Mouse (Mus musculus): ENCODE data around the gene Lrrc4c. TPM values are rescaled to one million over a fixed set of nuclear protein-coding genes. Genes with fewer than 3 reads are reported as not detected.

Gene Lrrc4c
- polyA plus RNA-seq, 1 experiment, result 0.06 TPM

GRCm38 (mm10) chr2:96318556-96318955 is 587 bp downstream of the Lrrc4c start:
- no peak overlapping the region for H3K4me3 ChIP-seq (ENCODE audit: control insufficient read depth, low read depth, low read length)
- H3K4me1 ChIP-seq (ENCODE audit: control insufficient read depth, insufficient read depth, low read length), result no peaks in the 10 kb centered on the region
- no peaks in the 10 kb centered on the region for H3K27me3 ChIP-seq (ENCODE audit: control insufficient read depth, insufficient read depth, low read length)
- no peak for TF ChIP-seq POLR2A (IDR thresholded peaks at IDR 0.05; ENCODE audit: control insufficient read depth, low read depth, low read length)
- no peak for TF ChIP-seq CTCF (IDR thresholded peaks at IDR 0.05; ENCODE audit: control insufficient read depth, insufficient read depth, insufficient replicate concordance, low read depth, low read length)
- no peak overlapping the region for H3K27ac ChIP-seq (ENCODE audit: control insufficient read depth, insufficient read depth, low read depth, low read length)
- no peaks in the 10 kb centered on the region for H3K36me3 ChIP-seq (ENCODE audit: control insufficient read depth, insufficient read depth, low read length)

- TF ChIP-seq CTCF (IDR thresholded peaks at IDR 0.05; ENCODE audit: control insufficient read depth, insufficient read depth, insufficient replicate concordance, low read depth, low read length), result no peak
- no peaks in the 10 kb centered on the region for H3K4me1 ChIP-seq (ENCODE audit: control insufficient read depth, insufficient read depth, low read length)
- H3K4me3 ChIP-seq (ENCODE audit: control insufficient read depth, low read depth, low read length), result no peak overlapping the region
- no peaks in the 10 kb centered on the region for H3K36me3 ChIP-seq (ENCODE audit: control insufficient read depth, insufficient read depth, low read length)
- H3K27ac ChIP-seq (ENCODE audit: control insufficient read depth, insufficient read depth, low read depth, low read length), result no peak overlapping the region
- H3K27me3 ChIP-seq (ENCODE audit: control insufficient read depth, insufficient read depth, low read length), result no peaks in the 10 kb centered on the region
These were observed 1.2 kb downstream of the Lrrc4c start for GRCm38 (mm10) chr2:96319201-96319600.

GRCm38 (mm10) chr2:96319649-96320048 is 1.7 kb downstream of the Lrrc4c start:
- H3K36me3 ChIP-seq (ENCODE audit: control insufficient read depth, insufficient read depth, low read length), result no peaks in the 10 kb centered on the region
- no peak overlapping the region for H3K27ac ChIP-seq (ENCODE audit: control insufficient read depth, insufficient read depth, low read depth, low read length)
- no peak overlapping the region for H3K4me3 ChIP-seq (ENCODE audit: control insufficient read depth, low read depth, low read length)
- H3K27me3 ChIP-seq (ENCODE audit: control insufficient read depth, insufficient read depth, low read length), result no peaks in the 10 kb centered on the region
- H3K4me1 ChIP-seq (ENCODE audit: control insufficient read depth, insufficient read depth, low read length), result no peaks in the 10 kb centered on the region
- no peak for TF ChIP-seq CTCF (IDR thresholded peaks at IDR 0.05; ENCODE audit: control insufficient read depth, insufficient read depth, insufficient replicate concordance, low read depth, low read length)
- no peak for TF ChIP-seq POLR2A (IDR thresholded peaks at IDR 0.05; ENCODE audit: control insufficient read depth, low read depth, low read length)

- Histone ChIP-seq H3K4me1 (ENCODE audit: control insufficient read depth, insufficient read depth, low read length) (no peaks in the 10 kb centered on the region), H3K4me3 (ENCODE audit: control insufficient read depth, low read depth, low read length) (no peak overlapping the region), H3K27me3 (ENCODE audit: control insufficient read depth, insufficient read depth, low read length) (no peaks in the 10 kb centered on the region), H3K36me3 (ENCODE audit: control insufficient read depth, insufficient read depth, low read length) (no peaks in the 10 kb centered on the region), H3K27ac (ENCODE audit: control insufficient read depth, insufficient read depth, low read depth, low read length) (no peak overlapping the region)
- TF ChIP-seq POLR2A (IDR thresholded peaks at IDR 0.05; ENCODE audit: control insufficient read depth, low read depth, low read length) (no peak), CTCF (IDR thresholded peaks at IDR 0.05; ENCODE audit: control insufficient read depth, insufficient read depth, insufficient replicate concordance, low read depth, low read length) (no peak)
These were observed 16.7 kb downstream of the Lrrc4c start for GRCm38 (mm10) chr2:96334652-96335051.

- TF ChIP-seq CTCF (IDR thresholded peaks at IDR 0.05; ENCODE audit: control insufficient read depth, insufficient read depth, insufficient replicate concordance, low read depth, low read length), result no peak
- TF ChIP-seq POLR2A (IDR thresholded peaks at IDR 0.05; ENCODE audit: control insufficient read depth, low read depth, low read length), result no peak
- Histone ChIP-seq H3K36me3 (ENCODE audit: control insufficient read depth, insufficient read depth, low read length) (no peaks in the 10 kb centered on the region), H3K4me3 (ENCODE audit: control insufficient read depth, low read depth, low read length) (no peak overlapping the region), H3K27ac (ENCODE audit: control insufficient read depth, insufficient read depth, low read depth, low read length) (no peak overlapping the region), H3K27me3 (ENCODE audit: control insufficient read depth, insufficient read depth, low read length) (no peaks in the 10 kb centered on the region), H3K4me1 (ENCODE audit: control insufficient read depth, insufficient read depth, low read length) (no peaks in the 10 kb centered on the region)
These were observed 19.4 kb downstream of the Lrrc4c start for GRCm38 (mm10) chr2:96337354-96337753.

- Histone ChIP-seq H3K4me1 (ENCODE audit: control insufficient read depth, insufficient read depth, low read length) (no peaks in the 10 kb centered on the region), H3K27me3 (ENCODE audit: control insufficient read depth, insufficient read depth, low read length) (no peaks in the 10 kb centered on the region), H3K4me3 (ENCODE audit: control insufficient read depth, low read depth, low read length) (no peak overlapping the region), H3K36me3 (ENCODE audit: control insufficient read depth, insufficient read depth, low read length) (no peaks in the 10 kb centered on the region), H3K27ac (ENCODE audit: control insufficient read depth, insufficient read depth, low read depth, low read length) (no peak overlapping the region)
- TF ChIP-seq CTCF (IDR thresholded peaks at IDR 0.05; ENCODE audit: control insufficient read depth, insufficient read depth, insufficient replicate concordance, low read depth, low read length) (no peak), POLR2A (IDR thresholded peaks at IDR 0.05; ENCODE audit: control insufficient read depth, low read depth, low read length) (no peak)
These were observed 83.3 kb downstream of the Lrrc4c start for GRCm38 (mm10) chr2:96401186-96401811.

- Histone ChIP-seq H3K4me1 (ENCODE audit: control insufficient read depth, insufficient read depth, low read length) (no peaks in the 10 kb centered on the region), H3K4me3 (ENCODE audit: control insufficient read depth, low read depth, low read length) (no peak overlapping the region), H3K27me3 (ENCODE audit: control insufficient read depth, insufficient read depth, low read length) (no peaks in the 10 kb centered on the region), H3K36me3 (ENCODE audit: control insufficient read depth, insufficient read depth, low read length) (no peaks in the 10 kb centered on the region), H3K27ac (ENCODE audit: control insufficient read depth, insufficient read depth, low read depth, low read length) (no peak overlapping the region)
- TF ChIP-seq CTCF (IDR thresholded peaks at IDR 0.05; ENCODE audit: control insufficient read depth, insufficient read depth, insufficient replicate concordance, low read depth, low read length) (no peak), POLR2A (IDR thresholded peaks at IDR 0.05; ENCODE audit: control insufficient read depth, low read depth, low read length) (no peak)
These were observed 84.5 kb downstream of the Lrrc4c start for GRCm38 (mm10) chr2:96402514-96402913.

- Histone ChIP-seq H3K27me3 (ENCODE audit: control insufficient read depth, insufficient read depth, low read length) (no peaks in the 10 kb centered on the region), H3K36me3 (ENCODE audit: control insufficient read depth, insufficient read depth, low read length) (no peaks in the 10 kb centered on the region), H3K27ac (ENCODE audit: control insufficient read depth, insufficient read depth, low read depth, low read length) (no peak overlapping the region), H3K4me1 (ENCODE audit: control insufficient read depth, insufficient read depth, low read length) (no peaks in the 10 kb centered on the region), H3K4me3 (ENCODE audit: control insufficient read depth, low read depth, low read length) (no peak overlapping the region)
- no peak for TF ChIP-seq CTCF (IDR thresholded peaks at IDR 0.05; ENCODE audit: control insufficient read depth, insufficient read depth, insufficient replicate concordance, low read depth, low read length)
- no peak for TF ChIP-seq POLR2A (IDR thresholded peaks at IDR 0.05; ENCODE audit: control insufficient read depth, low read depth, low read length)
These were observed 88.9 kb downstream of the Lrrc4c start for GRCm38 (mm10) chr2:96406856-96407255.
